Mouse (Mus musculus): ENCODE results near the gene Ccdc40. TPM values are rescaled to one million over a fixed set of nuclear protein-coding genes. Genes with fewer than 3 reads are reported as not detected.
A peak's percentile ranks its signal among the peaks of the same experiment; 100 is the strongest.

Ccdc40 gene
- polyA plus RNA-seq, 1 experiment from 2014 or later: 11.5 TPM

DNA sequence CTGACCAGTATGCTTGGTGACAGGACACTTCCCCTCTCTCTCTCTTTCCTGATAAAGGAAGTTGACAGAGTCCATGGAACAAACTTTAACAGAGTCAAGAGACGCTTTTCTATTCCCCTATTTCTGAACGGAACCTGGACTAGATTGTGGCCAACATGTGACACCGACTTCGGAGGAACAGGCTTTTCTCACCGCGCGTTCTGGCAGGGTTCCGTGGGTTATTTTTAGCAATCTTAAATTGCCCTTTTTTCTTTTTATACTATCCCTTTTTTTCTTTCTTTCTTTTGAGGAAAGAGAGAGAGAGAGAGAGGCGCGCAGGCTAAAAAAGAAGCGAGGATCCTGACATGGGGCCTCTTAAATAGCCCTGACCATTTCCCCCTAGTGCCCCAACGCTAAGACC is 781 bp upstream of the Ccdc40 start:
- Histone ChIP-seq H3K9ac (replicated peaks; ENCODE audit: low read depth, low read length) (peak overlapping the region; percentile 92), H3K4me3 (replicated peaks; ENCODE audit: low read length) (peak overlapping the region; percentile 74), H3K36me3 (ENCODE audit: control insufficient read depth, insufficient read depth) (no peaks in the 10 kb centered on the region), H3K27me3 (replicated peaks; ENCODE audit: control insufficient read depth, insufficient read depth, low read length) (no peaks in the 10 kb centered on the region), H3K9me3 (ENCODE audit: control insufficient read depth, low read length) (no peaks in the 10 kb centered on the region), H3K27ac (ENCODE audit: low read length) (peak overlapping the region; percentile 61), H3K4me2 (ENCODE audit: low read length) (peak overlapping the region; percentile 100), H3K4me1 (replicated peaks; ENCODE audit: control insufficient read depth, insufficient read depth, low read length) (peaks cover 59% of the 10 kb centered on the region)
- no peak for ATAC-seq
- WGBS: 2% methylated on average over 12 of the region's 12 CpGs

DNA sequence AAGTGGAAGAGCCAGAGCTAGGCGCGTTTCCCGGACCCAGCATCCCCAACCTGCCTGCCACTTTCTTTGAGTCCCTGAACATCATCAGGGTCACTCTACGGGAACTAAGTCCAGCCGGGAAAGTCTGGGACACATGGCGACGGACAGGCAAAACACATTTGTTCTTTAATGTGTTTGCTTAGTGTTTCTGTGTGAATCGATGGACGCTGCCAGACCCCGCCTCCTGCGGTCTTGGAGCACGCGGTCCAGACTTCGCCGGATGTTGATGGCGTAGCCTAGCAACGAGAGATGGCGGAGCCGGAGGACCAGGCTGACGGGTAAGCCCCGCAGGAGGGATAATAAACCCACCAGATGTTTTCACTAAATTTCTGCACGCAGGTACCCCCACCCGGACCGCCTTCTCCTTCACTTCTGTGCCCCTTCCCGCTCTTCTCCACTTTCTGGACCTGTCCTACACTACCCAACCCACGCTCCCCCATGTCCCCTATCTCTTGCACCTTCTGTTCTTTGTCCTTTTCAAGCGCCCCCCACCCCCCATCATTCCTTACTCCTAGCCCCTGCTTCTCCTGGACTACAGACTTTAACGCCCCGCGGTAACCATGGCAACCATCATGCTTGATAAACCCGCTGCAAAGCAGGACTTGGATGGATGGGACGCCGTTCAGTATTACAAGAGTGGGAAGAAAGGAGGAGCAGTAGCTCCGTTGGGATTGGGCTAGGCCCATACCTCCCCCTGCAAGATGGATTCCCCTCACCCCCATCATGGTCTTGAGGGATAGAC is 664 bp downstream of the Ccdc40 start:
- peaks cover 45% of the 10 kb centered on the region for H3K4me1 ChIP-seq (replicated peaks; ENCODE audit: control insufficient read depth, insufficient read depth, low read length)
- peak overlapping the region; percentile 78 for H3K27ac ChIP-seq (ENCODE audit: low read length)
- H3K27me3 ChIP-seq (replicated peaks; ENCODE audit: control insufficient read depth, insufficient read depth, low read length): no peaks in the 10 kb centered on the region
- WGBS: under 1% methylated on average over 34 of the region's 34 CpGs
- no peaks in the 10 kb centered on the region for H3K36me3 ChIP-seq (ENCODE audit: control insufficient read depth, insufficient read depth)
- peak overlapping the region; percentile 74 for H3K4me3 ChIP-seq (replicated peaks; ENCODE audit: low read length)
- peak overlapping the region; percentile 100 for H3K4me2 ChIP-seq (ENCODE audit: low read length)
- ATAC-seq: peak; percentile 90
- H3K9ac ChIP-seq (replicated peaks; ENCODE audit: low read depth, low read length): peak overlapping the region; percentile 92
- no peaks in the 10 kb centered on the region for H3K9me3 ChIP-seq (ENCODE audit: control insufficient read depth, low read length)

- ATAC-seq: no peak
- Histone ChIP-seq H3K27me3 (replicated peaks; ENCODE audit: control insufficient read depth, insufficient read depth, low read length) (no peaks in the 10 kb centered on the region), H3K4me2 (ENCODE audit: low read length) (no peak overlapping the region), H3K27ac (ENCODE audit: low read length) (no peak overlapping the region), H3K9me3 (ENCODE audit: control insufficient read depth, low read length) (no peaks in the 10 kb centered on the region), H3K4me3 (replicated peaks; ENCODE audit: low read length) (no peak overlapping the region), H3K9ac (replicated peaks; ENCODE audit: low read depth, low read length) (no peak overlapping the region), H3K4me1 (replicated peaks; ENCODE audit: control insufficient read depth, insufficient read depth, low read length) (peaks cover 9% of the 10 kb centered on the region), H3K36me3 (ENCODE audit: control insufficient read depth, insufficient read depth) (no peaks in the 10 kb centered on the region)
- WGBS: 99% methylated on average over 10 of the region's 10 CpGs
These were observed 6.4 kb downstream of the Ccdc40 start for GRCm38 (mm10) chr11:119234770-119235169.

DNA sequence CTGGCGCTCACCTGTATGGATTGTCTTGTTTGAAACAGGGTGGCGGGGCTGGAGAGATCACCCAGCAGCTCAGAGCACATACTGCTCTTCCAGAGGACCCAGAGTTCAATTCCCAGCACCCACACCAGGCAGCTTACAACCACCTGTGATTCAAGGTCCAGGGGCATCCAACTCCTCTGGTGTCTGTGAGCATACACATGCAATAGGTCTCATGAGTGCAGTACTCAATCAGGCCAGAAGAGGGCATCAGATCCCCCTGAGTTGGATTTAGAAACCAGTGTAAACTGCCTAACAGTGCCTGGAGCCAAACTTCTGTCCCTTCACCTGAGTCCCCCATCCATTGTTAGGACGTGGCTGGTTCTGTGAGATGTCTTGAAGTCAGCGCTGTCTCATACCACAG is 7.2 kb downstream of the Ccdc40 start:
- Histone ChIP-seq H3K9ac (replicated peaks; ENCODE audit: low read depth, low read length) (no peak overlapping the region), H3K4me2 (ENCODE audit: low read length) (no peak overlapping the region), H3K36me3 (ENCODE audit: control insufficient read depth, insufficient read depth) (no peaks in the 10 kb centered on the region), H3K27ac (ENCODE audit: low read length) (no peak overlapping the region), H3K9me3 (ENCODE audit: control insufficient read depth, low read length) (no peaks in the 10 kb centered on the region), H3K27me3 (replicated peaks; ENCODE audit: control insufficient read depth, insufficient read depth, low read length) (no peaks in the 10 kb centered on the region), H3K4me3 (replicated peaks; ENCODE audit: low read length) (no peak overlapping the region), H3K4me1 (replicated peaks; ENCODE audit: control insufficient read depth, insufficient read depth, low read length) (peaks cover 4% of the 10 kb centered on the region; the same call in 1 of the 2 replicates)
- ATAC-seq: no peak
- 89% methylated on average over 4 of the region's 4 CpGs for WGBS

DNA sequence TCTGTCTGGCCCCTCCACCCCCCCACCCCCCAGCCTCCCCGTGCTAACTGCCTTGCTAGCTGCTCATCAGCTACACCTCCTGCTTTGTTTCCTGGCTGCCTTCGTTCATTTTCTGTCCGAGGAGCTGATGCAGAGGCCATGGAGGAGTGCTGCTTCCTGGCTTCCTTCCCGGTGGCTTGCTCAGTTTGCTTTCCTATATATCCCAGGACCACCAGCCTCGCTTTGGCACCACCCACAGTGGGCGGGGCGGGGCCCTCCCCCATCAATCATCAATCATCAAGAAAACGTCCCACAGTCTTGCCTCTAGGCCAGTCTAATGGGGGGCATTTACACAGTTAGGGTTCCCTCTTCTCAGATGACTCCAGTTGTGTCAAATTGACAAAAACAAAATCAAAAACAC is 8.0 kb downstream of the Ccdc40 start:
- Histone ChIP-seq H3K4me2 (ENCODE audit: low read length) (no peak overlapping the region), H3K4me3 (replicated peaks; ENCODE audit: low read length) (no peak overlapping the region), H3K27me3 (replicated peaks; ENCODE audit: control insufficient read depth, insufficient read depth, low read length) (no peaks in the 10 kb centered on the region), H3K36me3 (ENCODE audit: control insufficient read depth, insufficient read depth) (no peaks in the 10 kb centered on the region), H3K27ac (ENCODE audit: low read length) (no peak overlapping the region), H3K4me1 (replicated peaks; ENCODE audit: control insufficient read depth, insufficient read depth, low read length) (peaks cover 4% of the 10 kb centered on the region; the same call in 1 of the 2 replicates), H3K9ac (replicated peaks; ENCODE audit: low read depth, low read length) (no peak overlapping the region), H3K9me3 (ENCODE audit: control insufficient read depth, low read length) (no peaks in the 10 kb centered on the region)
- ATAC-seq: no peak
- WGBS: 39% methylated on average over 8 of the region's 8 CpGs

- 55% methylated on average over 3 of the region's 3 CpGs for WGBS
- no peak for ATAC-seq
- peaks cover 4% of the 10 kb centered on the region; the same call in 1 of the 2 replicates for H3K4me1 ChIP-seq (replicated peaks; ENCODE audit: control insufficient read depth, insufficient read depth, low read length)
- no peaks in the 10 kb centered on the region for H3K36me3 ChIP-seq (ENCODE audit: control insufficient read depth, insufficient read depth)
- H3K9me3 ChIP-seq (ENCODE audit: control insufficient read depth, low read length): no peaks in the 10 kb centered on the region
- no peaks in the 10 kb centered on the region for H3K27me3 ChIP-seq (replicated peaks; ENCODE audit: control insufficient read depth, insufficient read depth, low read length)
- no peak overlapping the region for H3K9ac ChIP-seq (replicated peaks; ENCODE audit: low read depth, low read length)
- no peak overlapping the region for H3K27ac ChIP-seq (ENCODE audit: low read length)
- H3K4me2 ChIP-seq (ENCODE audit: low read length): no peak overlapping the region
- no peak overlapping the region for H3K4me3 ChIP-seq (replicated peaks; ENCODE audit: low read length)
These were observed 8.6 kb downstream of the Ccdc40 start for GRCm38 (mm10) chr11:119237007-119237406.

DNA sequence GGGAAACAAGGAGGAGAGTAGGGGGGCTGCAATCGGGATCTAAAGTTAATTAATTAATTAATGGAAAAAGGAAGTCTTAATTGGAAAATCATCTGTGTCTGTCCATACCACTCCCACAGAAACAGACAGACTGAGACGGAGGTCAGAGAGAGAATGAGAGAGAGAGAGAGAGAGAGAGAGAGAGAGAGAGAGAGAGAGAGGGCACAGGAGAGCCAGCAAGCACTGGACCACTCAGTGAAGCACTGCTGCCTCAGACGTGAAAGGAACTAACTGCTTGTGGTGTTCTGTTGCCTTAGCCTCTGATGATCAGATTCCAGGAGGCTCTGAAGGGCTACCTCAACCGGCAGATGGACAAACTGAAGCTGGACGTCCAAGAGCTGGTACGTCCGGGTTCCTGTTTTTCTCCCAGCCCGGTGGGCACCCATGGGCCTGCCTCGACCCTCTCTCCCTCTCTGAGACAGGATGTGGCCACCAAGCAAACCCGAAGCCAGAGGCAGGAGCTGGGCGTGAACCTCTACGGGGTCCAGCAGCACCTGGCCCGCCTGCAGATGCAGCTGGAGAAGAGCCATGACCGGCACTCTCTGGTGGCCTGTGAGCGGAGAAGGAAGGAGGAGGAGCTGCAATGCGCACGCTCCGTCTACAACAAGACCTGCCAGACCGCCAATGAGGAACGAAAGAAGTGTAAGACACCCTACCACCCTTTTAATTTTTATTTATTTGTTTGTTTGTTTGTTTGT is 9.4 kb downstream of the Ccdc40 start:
- WGBS: 31% methylated on average over 20 of the region's 20 CpGs
- H3K4me2 ChIP-seq (ENCODE audit: low read length): peak overlapping the region; percentile 52
- H3K27ac ChIP-seq (ENCODE audit: low read length): no peak overlapping the region
- H3K9me3 ChIP-seq (ENCODE audit: control insufficient read depth, low read length): no peaks in the 10 kb centered on the region
- peak overlapping the region; percentile 29 for H3K4me3 ChIP-seq (replicated peaks; ENCODE audit: low read length)
- H3K27me3 ChIP-seq (replicated peaks; ENCODE audit: control insufficient read depth, insufficient read depth, low read length): no peaks in the 10 kb centered on the region
- peaks cover 4% of the 10 kb centered on the region; the same call in 1 of the 2 replicates for H3K4me1 ChIP-seq (replicated peaks; ENCODE audit: control insufficient read depth, insufficient read depth, low read length)
- no peaks in the 10 kb centered on the region for H3K36me3 ChIP-seq (ENCODE audit: control insufficient read depth, insufficient read depth)
- peak; percentile 60 for ATAC-seq
- H3K9ac ChIP-seq (replicated peaks; ENCODE audit: low read depth, low read length): peak overlapping the region; percentile 36; the same call in 1 of the 2 replicates

- Histone ChIP-seq H3K4me3 (replicated peaks; ENCODE audit: low read length) (peak overlapping the region; percentile 29), H3K9me3 (ENCODE audit: control insufficient read depth, low read length) (no peaks in the 10 kb centered on the region), H3K4me1 (replicated peaks; ENCODE audit: control insufficient read depth, insufficient read depth, low read length) (peaks cover 4% of the 10 kb centered on the region; the same call in 1 of the 2 replicates), H3K4me2 (ENCODE audit: low read length) (peak overlapping the region; percentile 52), H3K27me3 (replicated peaks; ENCODE audit: control insufficient read depth, insufficient read depth, low read length) (no peaks in the 10 kb centered on the region), H3K9ac (replicated peaks; ENCODE audit: low read depth, low read length) (peak overlapping the region; percentile 22; the same call in 1 of the 2 replicates), H3K27ac (ENCODE audit: low read length) (no peak overlapping the region), H3K36me3 (ENCODE audit: control insufficient read depth, insufficient read depth) (no peaks in the 10 kb centered on the region)
- WGBS: 23% methylated on average over 11 of the region's 11 CpGs
- ATAC-seq: peak; percentile 63
These were observed 9.9 kb downstream of the Ccdc40 start for GRCm38 (mm10) chr11:119238305-119238721.

- H3K4me1 ChIP-seq (replicated peaks; ENCODE audit: control insufficient read depth, insufficient read depth, low read length): peaks cover 4% of the 10 kb centered on the region; the same call in 1 of the 2 replicates
- H3K9ac ChIP-seq (replicated peaks; ENCODE audit: low read depth, low read length): no peak overlapping the region
- H3K9me3 ChIP-seq (ENCODE audit: control insufficient read depth, low read length): no peaks in the 10 kb centered on the region
- H3K4me2 ChIP-seq (ENCODE audit: low read length): no peak overlapping the region
- ATAC-seq: no peak
- H3K4me3 ChIP-seq (replicated peaks; ENCODE audit: low read length): no peak overlapping the region
- H3K27ac ChIP-seq (ENCODE audit: low read length): no peak overlapping the region
- no peaks in the 10 kb centered on the region for H3K27me3 ChIP-seq (replicated peaks; ENCODE audit: control insufficient read depth, insufficient read depth, low read length)
- H3K36me3 ChIP-seq (ENCODE audit: control insufficient read depth, insufficient read depth): no peaks in the 10 kb centered on the region
- WGBS: 92% methylated on average over 12 of the region's 12 CpGs
These were observed 11.1 kb downstream of the Ccdc40 start for GRCm38 (mm10) chr11:119239480-119239879.
